Mouse (Mus musculus) embryo, embryonic 9.5 days (tissue): ENCODE measurements around the gene Hist1h2ac.
"Not testable (repeated sequence)": the region's sequence is repeated elsewhere in the genome, so short reads cannot be mapped to it uniquely, and the experiment has no call there.

Experiments used
- DNase-seq: peaks from one replicate; pipeline ENCODE4 v3.0.0-alpha.2; 2017; ENCODE audit errors: extremely low spot score

Gene Hist1h2ac

DNA sequence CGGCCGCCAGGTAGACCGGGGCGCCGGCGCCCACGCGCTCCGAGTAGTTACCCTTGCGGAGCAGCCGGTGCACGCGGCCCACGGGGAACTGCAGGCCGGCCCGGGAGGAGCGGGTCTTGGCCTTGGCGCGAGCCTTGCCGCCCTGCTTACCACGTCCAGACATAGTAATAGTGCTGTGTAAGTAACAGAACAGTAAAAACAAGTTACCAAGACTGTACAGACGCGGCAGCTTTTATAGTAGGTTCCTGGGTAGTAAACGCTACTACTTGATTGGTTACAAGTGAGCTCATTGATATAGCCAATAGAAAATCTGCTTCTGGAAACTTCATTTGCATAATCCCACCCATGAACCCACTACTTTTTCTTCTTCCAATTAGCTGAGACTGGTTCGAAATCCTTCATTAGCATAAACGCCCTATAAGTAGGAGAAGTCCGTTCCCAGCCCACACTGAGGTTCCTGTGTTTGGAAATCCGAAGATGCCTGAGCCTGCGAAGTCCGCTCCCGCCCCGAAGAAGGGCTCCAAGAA is at the start of gene Hist1h2ac, which contains the start of gene Hist1h2bc:
TSS of gene Hist1h2ac (minus strand) at position 194 of the 527 bp plus-strand sequence.
TSS of gene Hist1h2bc (plus strand) at position 445 of the 527 bp plus-strand sequence.
- peak; percentile 92 for DNase-seq

DNA sequence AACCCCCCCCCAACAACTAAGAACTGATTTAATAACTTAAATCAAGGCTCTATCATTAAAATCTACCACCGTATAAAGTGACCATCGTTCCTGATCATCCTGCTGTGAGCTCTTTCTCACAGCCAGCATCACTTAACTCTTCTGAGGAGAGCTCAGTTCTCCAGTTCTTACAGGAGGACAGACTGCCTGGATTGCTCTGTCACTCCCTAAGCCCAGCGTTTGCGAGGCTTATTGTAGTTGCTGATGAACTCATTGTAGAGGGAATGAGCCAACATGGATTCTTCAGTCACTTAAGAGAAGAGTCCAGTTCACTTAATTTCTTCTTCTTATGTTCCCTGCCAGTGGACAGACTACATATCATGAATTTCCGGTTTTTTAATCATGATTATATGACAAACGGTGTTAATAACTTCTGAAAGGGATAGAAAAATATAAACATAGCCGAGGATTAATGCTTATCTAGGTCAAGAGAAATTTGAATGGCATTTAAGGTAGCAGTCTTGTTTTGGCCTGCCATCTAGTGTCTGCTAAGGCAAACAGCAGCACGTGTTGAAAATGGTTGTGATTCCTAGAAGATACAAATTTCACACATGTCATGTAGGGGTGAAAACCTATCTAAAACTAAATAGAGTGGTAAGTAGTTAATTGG is 48.5 kb upstream of the Hist1h2ac start:
- no peak for DNase-seq

DNA sequence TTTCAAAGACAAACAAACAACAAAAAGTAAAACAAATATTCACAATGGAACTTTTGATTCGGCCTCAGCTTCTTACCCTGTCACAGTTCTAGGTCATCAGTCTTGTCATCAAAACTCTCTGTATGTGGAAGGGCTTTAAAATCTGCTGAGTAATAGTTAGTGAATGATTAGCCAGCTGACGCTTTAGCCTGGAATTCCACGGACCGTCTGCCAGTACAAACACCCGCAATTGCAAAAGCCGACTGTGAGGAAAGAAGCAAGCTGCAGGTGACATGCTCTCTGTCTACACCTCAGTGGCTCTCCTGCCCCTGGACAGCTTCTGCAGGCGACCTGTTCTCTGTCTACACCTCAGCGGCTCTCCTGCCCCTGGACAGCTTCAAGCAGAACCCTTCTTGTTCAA is 46.7 kb upstream of the Hist1h2ac start:
- no peak for DNase-seq

DNA sequence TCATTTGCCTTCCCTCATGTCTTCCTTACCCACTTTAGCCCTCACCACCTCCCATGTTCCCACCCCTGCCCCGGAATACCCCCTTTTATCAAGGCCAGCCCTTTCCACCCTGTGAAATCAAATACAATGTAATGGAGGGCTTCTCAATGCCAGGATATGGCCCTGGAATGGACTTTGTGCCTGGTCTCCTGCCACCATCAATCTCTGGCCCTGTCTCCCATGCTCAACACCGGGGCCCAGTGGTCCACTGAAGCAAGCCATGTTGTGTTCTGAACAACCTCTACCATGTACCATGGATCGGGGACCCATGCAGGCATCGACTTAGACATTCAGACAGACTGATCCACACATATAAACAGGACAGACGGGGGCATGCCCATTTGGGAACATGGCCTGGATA is 46.0 kb upstream of the Hist1h2ac start:
- DNase-seq: no peak

DNA sequence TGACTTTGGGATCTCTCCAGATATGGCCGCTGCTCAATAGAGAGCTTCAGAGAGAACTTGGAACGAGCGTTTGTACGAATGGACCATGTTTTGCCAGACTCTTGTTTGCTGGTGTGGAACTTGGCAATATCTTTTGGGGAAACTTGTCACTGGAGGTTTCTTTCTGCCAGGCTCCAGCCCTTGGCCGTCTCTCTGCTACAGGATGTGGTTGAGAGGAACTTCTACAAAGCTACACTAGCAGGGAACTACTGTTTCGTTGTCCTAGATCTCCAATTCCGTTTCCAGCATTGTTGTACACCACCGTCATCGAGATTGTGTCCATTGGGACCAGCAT is 45.4 kb upstream of the Hist1h2ac start:
- no peak for DNase-seq

DNA sequence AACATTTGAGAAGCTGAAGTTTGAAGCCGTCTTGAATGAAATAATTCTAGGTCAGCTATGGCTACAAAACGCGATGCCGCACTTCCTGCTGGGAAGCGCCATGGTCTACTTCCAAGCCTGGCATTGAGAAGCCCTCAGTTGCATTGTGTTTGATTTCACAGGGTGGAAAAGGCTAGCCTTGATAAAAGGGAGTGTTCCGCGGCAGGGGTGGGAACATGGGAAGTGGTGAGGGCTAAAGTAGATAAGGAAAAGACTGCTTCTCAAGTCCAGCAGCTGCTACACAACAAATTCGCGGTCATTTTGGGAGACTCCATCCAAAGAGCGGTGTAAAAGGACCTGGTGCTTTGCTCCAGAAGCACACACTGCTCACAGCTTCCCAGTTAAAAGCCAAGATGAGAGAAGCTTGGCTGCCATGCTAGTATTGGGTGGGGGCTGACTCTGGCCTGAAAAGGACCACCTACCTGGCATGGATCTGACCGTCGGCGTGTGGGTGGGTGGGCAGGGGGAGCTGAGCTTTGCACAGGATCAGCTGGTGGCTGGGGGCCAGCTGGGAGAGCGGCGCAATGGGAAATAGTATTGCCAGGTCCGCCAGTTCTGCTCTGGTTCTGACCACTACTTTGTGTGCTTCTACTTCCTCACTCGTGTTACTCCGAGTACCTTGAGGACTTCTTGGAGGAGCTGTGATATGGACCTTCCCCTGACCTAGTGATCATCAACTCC is 44.9 kb upstream of the Hist1h2ac start:
- no peak for DNase-seq

DNA sequence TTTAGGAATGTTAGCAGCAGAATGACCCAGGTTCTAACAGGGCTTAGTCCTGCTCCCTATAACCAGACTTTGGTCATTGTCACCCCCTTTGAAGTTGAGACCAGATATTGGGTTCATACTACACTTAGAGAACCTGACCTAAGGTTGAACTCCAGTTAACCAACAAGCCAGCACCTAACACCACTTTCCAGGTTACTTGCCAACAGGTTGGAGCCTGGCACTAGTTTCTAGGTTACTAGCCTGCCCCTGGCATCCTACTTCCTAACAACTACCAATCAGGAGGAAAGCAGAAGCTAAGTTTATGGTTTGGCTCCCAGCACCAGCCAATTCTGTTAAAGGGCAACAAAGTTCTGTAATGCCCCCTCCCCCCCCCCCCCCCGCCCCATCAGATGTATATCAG is 41.5 kb upstream of the Hist1h2ac start:
- DNase-seq: no peak

DNA sequence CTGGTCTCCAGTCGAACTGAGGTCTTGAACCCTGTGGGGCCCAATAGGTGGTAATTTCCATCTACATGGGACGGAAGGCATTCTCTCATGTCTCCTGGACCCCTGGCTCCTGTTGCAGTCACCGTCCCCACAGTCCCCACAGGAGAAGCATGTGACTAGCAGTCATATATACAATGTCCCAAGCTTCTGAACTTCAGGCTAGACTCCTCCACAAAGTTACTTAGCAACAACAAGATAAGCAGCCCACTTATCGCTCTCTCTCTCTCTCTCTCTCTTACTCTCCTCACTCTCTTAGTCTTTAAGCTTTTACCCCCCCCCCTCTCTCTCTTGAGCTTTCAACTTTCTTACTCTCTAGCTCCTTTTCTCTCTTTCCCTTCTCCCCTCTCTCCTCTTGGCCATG is 40.5 kb upstream of the Hist1h2ac start:
- no peak for DNase-seq

DNA sequence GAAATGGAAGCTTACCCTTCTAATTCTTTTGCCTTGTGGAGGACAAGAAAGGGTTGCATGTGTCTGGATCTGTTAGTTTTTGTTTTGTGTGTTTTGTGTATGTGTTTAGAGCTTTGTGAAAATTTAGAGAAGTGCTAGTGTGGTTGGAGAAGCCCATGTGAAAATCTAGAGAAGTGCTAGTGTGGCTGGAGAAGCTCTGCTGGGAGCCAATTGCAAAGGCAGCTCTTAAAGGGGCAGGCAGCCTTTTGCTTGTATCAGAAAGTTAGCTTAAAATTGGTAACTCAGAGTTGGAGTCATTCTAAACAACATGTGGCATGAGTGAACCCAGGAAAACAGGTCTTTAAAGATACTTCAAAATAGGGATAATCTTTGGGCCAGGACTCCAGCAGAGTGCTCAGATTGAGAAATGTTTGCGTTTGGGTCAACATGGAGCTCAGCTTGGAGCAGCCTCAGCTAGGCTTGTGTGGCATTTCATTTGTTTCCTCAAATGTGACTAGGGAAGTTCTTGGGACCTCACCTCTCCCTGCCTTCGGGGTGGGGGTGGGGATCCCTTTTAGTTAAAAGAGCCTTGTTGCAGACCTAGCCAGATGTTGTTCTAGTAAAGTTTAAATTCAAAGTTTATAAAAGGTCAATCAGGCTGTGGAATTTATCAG is 34.0 kb upstream of the Hist1h2ac start:
- not testable (repeated sequence) for DNase-seq

DNA sequence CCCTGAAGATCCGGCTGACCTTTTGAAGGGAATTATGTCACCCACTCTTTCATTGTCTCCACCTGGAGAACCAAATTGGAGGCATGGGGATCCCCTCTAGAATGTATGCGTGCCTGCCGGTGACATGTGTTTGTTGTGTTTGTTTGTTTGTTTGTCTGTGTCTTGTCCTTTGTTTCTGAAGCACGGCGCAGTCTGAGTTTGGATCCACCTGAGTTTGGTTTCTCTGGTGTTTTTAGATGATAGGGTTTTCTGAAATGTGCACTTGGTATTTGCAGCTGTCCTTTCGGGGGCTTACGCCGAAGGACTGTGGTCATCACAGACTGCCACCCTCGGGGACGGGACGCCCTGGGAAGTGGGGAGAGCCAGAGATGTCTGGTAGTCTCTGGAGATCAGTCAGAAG is 33.4 kb upstream of the Hist1h2ac start:
- DNase-seq: no peak

DNA sequence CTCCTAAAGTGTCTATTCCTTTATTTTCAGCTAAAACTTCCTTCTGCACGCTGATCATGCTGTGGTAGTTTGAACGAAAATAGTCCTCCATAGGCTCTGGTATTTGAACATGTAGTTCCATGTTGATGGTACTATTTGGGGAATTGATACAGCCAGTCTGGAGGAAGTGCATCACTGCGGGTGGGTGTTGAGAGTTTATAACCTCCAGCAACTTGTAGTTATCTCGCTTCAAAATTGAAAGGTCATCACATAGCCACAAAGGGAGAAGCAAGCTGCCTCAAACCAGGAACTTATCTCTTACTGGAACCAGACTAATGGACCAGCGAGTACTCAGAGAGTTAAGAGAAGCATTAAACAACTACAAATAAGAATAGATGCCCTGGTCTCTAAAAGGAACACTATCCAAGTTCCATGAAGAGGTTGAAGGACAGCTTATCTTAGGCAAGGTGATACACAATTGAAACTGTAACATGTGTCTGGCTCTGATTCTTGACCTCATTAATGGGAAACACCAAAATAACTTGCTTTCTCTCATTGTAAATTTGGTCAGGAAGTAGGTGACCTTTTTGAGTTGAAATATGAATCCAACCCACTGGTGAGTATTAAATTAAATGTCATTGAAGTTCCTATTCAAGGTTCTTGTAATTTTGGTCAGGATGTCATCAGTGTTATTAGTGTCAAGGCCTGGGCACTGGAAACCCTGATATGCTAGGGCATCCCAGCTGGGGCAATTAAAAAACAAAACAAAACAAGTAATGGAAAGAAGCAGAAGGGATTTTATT is 32.7 kb upstream of the Hist1h2ac start:
- no peak for DNase-seq

DNA sequence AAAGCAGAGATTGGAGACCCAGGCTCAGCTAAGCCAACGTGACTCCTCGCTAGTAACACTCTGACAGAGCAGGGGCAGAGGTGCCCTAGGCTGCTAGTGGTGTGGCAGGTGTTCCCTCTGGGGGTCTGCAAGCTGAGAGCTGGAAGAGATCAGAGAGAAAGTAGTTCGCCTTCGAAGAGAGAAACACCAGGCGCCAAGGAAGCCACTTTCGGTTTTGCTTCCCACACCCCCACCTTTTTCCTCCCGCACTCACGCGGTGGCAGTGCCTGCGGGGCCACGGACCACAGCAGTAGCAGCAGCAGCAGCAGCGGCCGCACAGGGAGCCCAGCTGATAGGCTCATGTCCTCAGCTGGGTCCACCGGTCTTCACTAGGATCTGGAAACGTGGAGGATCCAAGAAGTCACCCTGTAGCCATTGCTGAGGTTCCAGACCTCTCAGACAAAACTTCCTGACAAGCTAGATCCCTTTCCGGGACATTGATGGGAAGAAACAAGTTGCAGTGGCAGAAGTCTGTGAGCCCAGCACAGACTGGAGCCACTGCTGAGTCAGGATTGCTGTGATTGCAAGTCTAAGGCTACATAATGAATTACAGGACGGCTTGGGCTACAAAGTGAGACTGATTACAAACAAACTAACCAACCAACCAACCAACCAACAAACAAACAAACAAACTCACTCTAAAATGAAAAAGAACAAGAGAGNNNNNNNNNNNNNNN is 26.8 kb upstream of the Hist1h2ac start, which contains the start of gene Hfe:
TSS of gene Hfe (minus strand) at position 481 of the 716 bp plus-strand sequence.
- peak; percentile 59 for DNase-seq

DNA sequence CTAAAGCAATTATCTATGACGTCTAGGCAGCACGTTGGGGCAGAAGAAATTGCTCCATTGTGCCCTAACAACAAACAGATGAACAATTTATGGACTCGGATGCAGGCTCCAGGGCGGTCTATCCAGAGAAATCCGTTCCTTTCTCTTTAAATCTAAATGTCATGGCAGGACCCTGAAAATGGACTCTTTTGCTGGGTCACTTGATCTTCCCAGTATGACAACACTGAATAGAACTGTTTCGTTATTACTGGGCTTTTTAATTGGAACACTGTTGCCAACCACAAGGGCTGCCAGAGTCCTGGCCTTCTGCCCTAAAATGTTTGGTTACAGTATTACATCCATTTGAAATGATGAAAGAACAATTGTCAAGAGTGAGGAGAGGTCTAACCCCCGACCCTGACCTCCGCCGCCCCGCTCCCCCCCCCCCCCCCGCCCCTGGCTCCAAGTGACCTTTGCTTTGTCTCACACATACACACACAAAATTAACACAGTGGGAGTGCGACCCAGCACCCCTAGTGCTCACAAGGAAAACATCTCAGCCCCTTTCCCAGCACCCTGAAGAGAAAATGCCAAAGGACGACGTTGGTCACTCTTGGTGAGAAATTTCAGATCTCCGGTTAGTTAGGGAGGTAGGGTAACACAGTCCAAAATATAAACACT is 26.1 kb upstream of the Hist1h2ac start:
- DNase-seq: no peak

DNA sequence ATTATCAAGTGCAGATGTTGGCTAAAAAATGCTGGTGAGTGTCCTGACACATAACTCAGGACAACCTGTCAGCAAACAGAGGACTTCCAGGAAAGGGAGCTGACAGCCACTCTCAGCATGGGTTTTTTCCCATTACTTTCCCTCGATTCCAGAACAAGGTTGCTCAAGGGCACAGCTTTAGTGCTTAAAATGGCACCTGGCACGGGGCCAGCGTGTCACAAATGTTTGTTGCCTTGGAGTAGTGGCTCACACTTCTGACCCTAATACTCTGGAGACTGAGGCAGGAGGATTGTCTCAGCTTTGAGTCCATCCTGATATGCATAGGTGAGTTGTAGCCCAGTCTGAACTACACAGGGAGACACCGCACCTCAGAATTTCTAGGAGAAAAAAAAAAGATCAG is 24.9 kb upstream of the Hist1h2ac start:
- no peak for DNase-seq

DNA sequence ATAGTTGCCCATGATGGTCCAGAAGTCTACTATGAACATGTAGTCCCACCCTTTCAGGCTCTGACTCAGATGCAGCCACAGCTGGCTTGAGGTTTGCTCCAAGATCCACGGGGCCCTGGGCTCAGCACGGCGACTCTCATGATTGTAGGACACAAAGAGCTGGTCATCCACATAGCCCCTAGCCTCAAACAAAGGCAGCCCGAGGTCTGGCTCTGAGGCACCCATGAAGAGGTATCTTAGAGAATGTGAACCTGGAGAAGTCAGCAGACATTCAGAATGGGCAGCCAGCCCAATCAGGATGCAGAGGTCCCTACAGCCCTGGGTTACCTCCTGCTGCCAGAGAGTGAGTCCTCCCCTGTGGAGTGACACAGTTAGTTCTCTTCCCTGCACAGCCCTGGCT is 24.3 kb upstream of the Hist1h2ac start:
- no peak for DNase-seq

DNA sequence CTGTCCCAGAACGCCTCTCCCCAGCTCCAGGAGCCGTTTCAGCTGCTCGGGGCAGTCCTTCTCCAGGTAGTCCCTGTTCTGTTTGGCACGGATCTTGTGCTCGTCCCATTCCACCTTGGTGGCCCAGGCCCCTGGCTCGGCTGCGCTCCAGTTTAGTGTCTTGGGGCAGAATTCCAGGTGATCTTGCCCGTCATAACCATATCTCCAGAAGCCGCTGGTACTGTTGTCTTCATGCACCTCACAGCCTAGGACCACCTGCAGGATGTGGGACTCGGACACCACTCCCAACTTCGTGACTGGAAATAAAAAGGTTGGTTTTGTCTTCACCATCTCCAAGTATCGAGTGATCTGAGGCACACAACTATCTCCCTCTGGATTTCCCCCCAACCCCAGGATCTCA is 23.0 kb upstream of the Hist1h2ac start:
- DNase-seq: no peak

DNA sequence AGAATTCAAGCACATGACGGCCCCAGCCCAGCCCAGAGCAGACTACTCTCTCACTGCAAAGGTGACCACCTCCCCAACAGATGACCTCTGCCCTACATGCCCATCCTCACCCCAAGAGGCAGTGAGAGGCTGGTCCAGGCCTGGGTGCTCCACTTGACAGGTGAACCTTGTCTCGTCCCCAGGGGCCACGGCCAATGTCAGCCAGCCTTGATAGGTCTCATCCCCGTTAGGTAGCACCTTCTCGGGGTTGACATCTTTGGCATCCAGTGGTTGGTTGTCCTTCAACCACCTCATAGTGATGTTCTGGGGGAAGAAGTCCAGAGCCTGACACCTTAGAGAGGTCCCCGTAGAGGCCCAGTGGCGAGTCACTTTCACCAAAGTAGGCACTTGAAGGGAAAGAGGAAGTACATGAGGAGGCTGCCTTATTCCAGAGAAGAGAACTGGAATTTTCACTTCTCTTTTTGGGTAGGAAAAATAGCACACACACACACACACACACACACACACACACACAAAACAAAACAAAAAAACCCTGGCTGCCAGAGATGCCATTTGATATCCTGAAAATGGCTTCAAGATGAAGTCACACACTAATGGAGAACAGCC is 22.1 kb upstream of the Hist1h2ac start:
- DNase-seq: no peak

DNA sequence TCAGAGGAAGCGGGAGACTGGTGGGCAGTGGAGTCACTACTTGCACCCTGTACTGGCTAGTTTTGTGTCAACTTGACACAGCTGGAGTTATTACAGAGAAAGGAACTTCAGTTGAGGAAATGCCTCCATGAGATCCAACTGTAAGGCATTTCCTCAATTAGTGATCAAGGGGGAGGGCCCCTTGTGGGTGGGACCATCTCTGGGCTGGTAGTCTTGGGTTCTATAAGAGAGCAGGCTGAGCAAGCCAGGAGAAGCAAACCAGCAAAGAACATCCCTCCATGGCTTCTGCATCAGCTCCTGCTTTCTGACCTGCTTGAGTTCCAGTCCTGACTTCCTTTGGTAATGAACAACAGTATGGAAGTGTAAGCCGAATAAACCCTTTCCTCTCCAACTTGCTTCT is 19.1 kb upstream of the Hist1h2ac start:
- DNase-seq: not testable (repeated sequence)

DNA sequence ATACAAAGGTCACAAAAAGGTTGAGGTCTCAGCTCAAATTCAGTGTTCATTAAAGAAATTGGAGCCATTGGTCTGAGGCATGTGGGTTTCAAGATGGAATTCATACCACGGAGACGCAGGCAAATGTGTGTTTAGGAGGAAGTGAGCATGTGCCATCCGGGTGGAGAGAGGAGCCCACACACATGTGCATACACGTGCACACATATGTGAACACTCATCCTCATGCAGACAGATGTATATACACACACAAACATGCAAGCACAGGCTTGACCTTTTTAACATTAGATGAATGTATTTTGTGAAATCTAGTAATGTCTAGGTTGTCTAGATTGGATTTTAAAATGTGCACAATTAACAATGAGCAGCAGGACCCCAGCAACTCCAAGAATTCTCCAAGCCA is 18.5 kb upstream of the Hist1h2ac start:
- no peak for DNase-seq

DNA sequence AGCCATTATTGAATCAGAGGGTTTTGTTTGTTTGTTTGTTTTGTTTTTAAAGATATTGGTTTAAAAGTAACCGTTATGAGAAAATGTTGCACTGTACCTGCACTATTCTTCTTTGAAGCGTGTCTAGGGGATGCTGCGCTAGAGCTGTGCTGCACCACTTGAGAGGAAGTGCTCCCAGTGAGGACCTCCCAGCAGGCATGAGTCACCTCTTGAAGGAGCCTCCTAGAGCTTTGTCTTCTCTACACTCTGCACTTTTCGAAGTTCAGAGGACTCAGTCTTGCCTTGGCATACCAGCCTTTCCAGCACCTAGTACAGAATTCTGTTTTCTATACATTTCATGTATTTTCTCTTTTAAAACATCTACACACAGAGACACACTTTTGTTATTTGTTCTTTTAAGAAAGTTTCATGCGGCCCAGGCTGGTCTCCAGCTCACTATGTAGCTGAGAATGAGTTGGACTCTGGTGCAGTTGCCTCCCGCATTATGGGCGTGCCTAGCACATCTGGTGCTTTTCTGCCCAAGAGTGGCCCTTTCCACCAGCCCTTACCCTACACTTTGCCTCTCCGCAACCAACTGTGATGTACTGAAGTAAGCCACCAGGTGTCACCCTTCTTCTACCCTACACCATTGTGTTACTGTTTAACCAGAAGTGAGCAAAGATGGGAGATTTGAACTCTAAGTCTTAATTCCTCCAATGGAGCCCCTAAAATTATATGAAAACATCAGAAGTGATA is 17.2 kb upstream of the Hist1h2ac start:
- peak; percentile 80 for DNase-seq
